Mouse (Mus musculus) spleen, adult 12 weeks (tissue): ENCODE data around the gene Gabbr2.

ENCODE experiments used
- DNase-seq: peaks from one replicate; pipeline ENCODE4 v3.0.0; 2022; ENCODE audit warnings: low spot score

The Gabbr2 gene

GRCm38 (mm10) chr4:46915476-46915875 is 76.2 kb downstream of the Gabbr2 start:
- no peak for DNase-seq

- no peak for DNase-seq
Observed at GRCm38 (mm10) chr4:46914606-46915005, 77.1 kb downstream of the Gabbr2 start.

GRCm38 (mm10) chr4:46906036-46906691 is 85.5 kb downstream of the Gabbr2 start:
- no peak for DNase-seq

GRCm38 (mm10) chr4:46905152-46905551 is 86.5 kb downstream of the Gabbr2 start:
- DNase-seq, result no peak

GRCm38 (mm10) chr4:46904129-46904528 is 87.5 kb downstream of the Gabbr2 start:
- no peak for DNase-seq

- DNase-seq, result no peak
Observed at GRCm38 (mm10) chr4:46898546-46898945, 93.1 kb downstream of the Gabbr2 start.

GRCm38 (mm10) chr4:46897634-46898399 is 93.9 kb downstream of the Gabbr2 start:
- DNase-seq, result no peak

- DNase-seq, result no peak
Observed at GRCm38 (mm10) chr4:46894144-46894543, 97.5 kb downstream of the Gabbr2 start.

GRCm38 (mm10) chr4:46889175-46889574 is 102.5 kb downstream of the Gabbr2 start:
- no peak for DNase-seq

GRCm38 (mm10) chr4:46885627-46886383 is 105.9 kb downstream of the Gabbr2 start:
- DNase-seq, result no peak

GRCm38 (mm10) chr4:46884132-46884531 is 107.5 kb downstream of the Gabbr2 start:
- no peak for DNase-seq

GRCm38 (mm10) chr4:46883546-46883945 is 108.1 kb downstream of the Gabbr2 start:
- DNase-seq, result no peak

GRCm38 (mm10) chr4:46883047-46883446 is 108.6 kb downstream of the Gabbr2 start:
- DNase-seq, result no peak

- DNase-seq, result no peak
Observed at GRCm38 (mm10) chr4:46881271-46881670, 110.4 kb downstream of the Gabbr2 start.

- no peak for DNase-seq
Observed at GRCm38 (mm10) chr4:46879943-46880342, 111.7 kb downstream of the Gabbr2 start.

GRCm38 (mm10) chr4:46872750-46873149 is 118.9 kb downstream of the Gabbr2 start:
- no peak for DNase-seq

GRCm38 (mm10) chr4:46870157-46870556 is 121.5 kb downstream of the Gabbr2 start:
- no peak for DNase-seq

GRCm38 (mm10) chr4:46869380-46869779 is 122.3 kb downstream of the Gabbr2 start:
- no peak for DNase-seq

GRCm38 (mm10) chr4:46868921-46869320 is 122.8 kb downstream of the Gabbr2 start:
- DNase-seq, result no peak

GRCm38 (mm10) chr4:46868181-46868580 is 123.5 kb downstream of the Gabbr2 start:
- DNase-seq, result no peak

GRCm38 (mm10) chr4:46867779-46868178 is 123.9 kb downstream of the Gabbr2 start:
- no peak for DNase-seq

GRCm38 (mm10) chr4:46866070-46866469 is 125.6 kb downstream of the Gabbr2 start:
- no peak for DNase-seq

GRCm38 (mm10) chr4:46863721-46864120 is 128.0 kb downstream of the Gabbr2 start:
- no peak for DNase-seq
